Mouse (Mus musculus) heart, adult 8-10 months (tissue): ENCODE results near the gene Lrrc38. TPM values are rescaled to one million over a fixed set of nuclear protein-coding genes. Genes with fewer than 3 reads are reported as not detected.
"Not testable (repeated sequence)": the region's sequence is repeated elsewhere in the genome, so short reads cannot be mapped to it uniquely, and the experiment has no call there.

Experiments used
- DNase-seq: peaks from one replicate; pipeline ENCODE4 v3.0.0; 2022; ENCODE audit warnings: low spot score
- total RNA-seq, 4 experiments: library from RNA; stranded (reverse); gene quantifications; 2 replicates each; pipeline ENCODE4 v1.2.4; 2022

Lrrc38 gene
- total RNA-seq = under 1 TPM in 1 of 4 experiments, not detected in 3; 0.14 TPM

GRCm38 (mm10) chr4:143349484-143349906 lies at the start of gene Lrrc38:
TSS of gene Lrrc38 (plus strand) at chr4:143349757.
- DNase-seq = no peak

- no peak for DNase-seq
Observed at GRCm38 (mm10) chr4:143300113-143300688, 49.4 kb upstream of the Lrrc38 start.

DNA sequence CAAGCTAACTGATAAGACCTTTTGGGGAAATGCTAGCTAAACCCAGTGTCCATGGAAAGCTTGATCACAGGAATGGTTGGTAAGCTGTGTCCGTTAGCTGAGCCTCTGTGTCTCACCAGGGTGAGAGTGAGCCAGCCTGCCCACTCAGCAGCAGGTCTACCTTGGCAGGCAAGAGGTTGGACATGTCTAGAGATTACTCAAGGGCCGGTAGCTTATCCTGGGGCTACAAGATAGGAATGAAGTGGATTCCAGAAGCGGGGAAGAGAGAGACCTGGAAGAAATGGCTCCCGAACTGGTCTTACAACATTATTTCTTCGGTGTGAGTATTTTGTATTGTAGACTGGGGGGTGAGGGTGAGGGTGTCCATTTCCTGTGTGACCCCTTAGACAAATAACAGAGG lies 48.5 kb upstream of the Lrrc38 start:
- no peak for DNase-seq

- no peak for DNase-seq
Observed at GRCm38 (mm10) chr4:143301875-143302274, 47.7 kb upstream of the Lrrc38 start.

DNA sequence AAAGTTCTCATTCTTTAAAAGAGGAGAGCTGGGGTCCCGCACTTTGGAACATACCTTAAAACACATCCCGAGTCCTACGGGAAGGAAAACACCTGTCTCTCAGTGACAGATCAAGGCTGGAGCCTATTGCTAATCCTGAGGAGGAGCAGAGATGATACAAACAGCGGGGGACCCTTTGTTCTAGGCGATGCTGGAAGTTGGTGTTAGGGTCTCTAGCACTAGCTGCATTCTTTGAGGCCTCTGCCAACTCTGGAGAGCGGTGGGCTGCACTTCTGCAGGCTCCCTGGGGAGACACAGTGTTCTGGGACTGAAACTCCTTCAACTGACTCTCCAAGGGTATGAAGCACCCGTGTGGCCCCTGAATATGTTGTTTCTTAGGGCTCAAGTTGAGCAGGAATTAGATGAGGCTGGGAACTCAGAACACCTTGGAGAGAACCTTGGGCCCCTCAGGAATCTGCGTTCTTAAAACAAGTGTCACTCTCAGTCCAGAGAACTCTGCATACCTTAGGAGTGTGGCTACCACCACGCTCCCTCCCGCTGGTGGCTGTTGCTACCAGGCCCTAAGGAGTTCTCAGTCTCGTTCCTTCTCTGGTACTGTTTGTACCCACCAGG lies 47.2 kb upstream of the Lrrc38 start:
- no peak for DNase-seq

GRCm38 (mm10) chr4:143305031-143305430 lies 44.5 kb upstream of the Lrrc38 start:
- no peak for DNase-seq

- no peak for DNase-seq
Observed at GRCm38 (mm10) chr4:143305987-143306772, 43.4 kb upstream of the Lrrc38 start.

GRCm38 (mm10) chr4:143311341-143311740 lies 38.2 kb upstream of the Lrrc38 start:
- no peak for DNase-seq

DNA sequence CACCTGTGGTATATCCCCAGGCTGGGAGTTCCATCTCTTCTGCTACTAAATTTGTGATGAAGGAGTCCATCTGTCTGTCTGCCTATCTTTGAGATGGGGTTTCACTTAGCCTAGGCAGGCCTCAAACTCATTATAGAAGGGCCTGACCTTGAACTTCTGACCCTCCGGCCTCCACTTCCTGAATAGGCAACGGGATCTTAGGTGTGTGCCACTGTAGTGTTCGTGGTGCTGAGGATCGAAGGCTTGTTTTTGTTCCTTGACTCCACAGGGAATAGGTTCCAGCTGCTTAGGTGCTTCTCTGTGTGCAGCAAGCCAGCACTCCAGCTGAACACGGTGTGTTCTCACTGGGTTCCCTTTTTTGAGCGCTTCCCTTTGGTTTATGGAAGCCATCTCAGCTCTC lies 36.3 kb upstream of the Lrrc38 start:
- no peak for DNase-seq

- DNase-seq = no peak
Observed at GRCm38 (mm10) chr4:143324176-143324924, 25.2 kb upstream of the Lrrc38 start.

DNA sequence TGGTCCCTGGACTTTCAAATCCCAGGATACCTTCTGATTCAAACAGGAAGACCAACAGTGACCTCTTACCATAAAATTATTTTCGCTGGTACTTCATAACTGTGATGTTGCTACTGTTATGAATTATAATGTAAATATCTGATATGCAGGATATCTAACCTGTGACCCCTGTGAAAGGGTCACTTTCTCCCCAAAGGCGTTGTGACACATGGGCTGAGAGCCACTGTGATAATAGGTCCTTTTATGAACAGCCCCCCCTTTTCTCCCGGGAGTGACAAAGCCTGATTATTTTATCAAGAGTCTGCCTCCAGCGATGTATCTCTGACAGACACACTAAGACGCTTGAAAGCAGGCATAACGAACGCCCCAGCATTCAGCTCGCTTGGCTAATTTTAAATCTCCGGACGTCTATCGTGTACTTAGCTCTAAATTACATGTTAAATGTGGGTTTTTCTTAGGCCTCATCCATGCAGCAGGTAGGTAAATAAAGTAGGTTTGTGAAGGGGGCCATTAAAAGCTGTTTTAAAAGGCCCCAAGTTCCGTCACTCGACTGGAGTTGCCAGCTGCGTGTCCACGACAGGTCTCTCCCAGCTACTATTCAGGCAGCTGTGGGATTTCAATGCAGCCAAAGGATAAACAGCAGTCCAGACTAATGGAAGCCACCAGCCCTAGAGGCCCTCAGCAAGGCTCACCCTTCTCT lies 24.5 kb upstream of the Lrrc38 start:
- DNase-seq = no peak

GRCm38 (mm10) chr4:143325625-143325941 lies 24.0 kb upstream of the Lrrc38 start:
- DNase-seq = peak; percentile 48

DNA sequence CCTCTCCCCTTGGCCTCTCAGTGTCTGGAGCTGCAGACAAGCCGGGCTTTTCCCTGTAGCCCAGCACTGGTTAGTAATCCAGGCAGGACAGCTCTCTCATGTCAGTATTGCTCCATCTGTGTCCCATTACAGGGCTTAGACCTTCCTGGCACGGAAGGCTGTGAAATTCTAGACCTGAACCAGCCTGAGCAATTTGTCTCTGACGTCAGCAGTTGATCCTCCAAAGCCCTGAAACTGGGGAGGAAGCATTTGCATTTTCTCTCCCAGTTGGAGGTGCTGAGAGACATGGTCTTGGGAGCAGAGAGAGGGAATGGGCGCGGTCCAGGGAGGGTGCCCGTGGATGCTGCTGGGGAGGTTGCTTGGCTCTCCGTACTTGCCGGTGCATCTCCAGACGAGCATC lies 19.0 kb upstream of the Lrrc38 start:
- no peak for DNase-seq

DNA sequence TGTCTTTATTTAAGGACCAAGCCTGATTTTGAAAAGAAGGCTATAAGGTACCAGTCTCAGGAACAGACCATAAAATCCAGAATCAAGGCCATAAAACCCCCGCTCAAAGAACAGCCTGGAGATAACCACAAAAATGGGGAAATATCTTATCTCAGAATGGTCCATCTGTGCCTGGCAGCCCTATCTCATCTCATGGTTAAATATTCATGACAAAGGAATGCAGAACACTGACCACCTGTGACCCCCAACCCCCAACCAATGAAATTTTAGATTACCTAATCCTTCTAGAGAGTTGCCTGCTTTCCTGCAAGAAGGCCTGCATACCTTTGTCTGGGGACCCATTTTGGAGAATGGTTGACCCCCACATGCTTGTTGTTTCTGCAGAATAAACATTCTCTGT lies 17.8 kb upstream of the Lrrc38 start:
- no peak for DNase-seq

DNA sequence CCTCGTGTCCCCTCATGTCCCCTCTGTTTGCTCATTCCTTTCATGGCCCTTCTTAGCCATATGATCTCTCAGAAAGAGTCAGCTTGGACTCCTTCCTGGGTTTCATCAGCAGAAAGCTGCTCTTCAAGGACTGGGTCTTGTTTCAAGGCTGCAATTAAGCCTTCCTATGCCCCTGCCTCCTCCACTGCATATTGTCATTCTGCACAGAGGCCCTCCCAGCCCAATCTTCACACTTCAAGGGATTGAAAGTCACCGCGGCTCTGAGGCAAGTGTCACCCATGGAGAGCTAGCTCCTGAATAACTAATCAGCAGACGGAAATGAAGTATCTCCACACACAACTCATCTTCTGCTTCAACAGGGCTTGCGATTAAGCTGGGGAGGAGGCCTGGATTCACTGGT lies 15.4 kb upstream of the Lrrc38 start:
- no peak for DNase-seq

GRCm38 (mm10) chr4:143334995-143335394 lies 14.6 kb upstream of the Lrrc38 start:
- DNase-seq = peak; percentile 24

- no peak for DNase-seq
Observed at GRCm38 (mm10) chr4:143336096-143336495, 13.5 kb upstream of the Lrrc38 start.

- DNase-seq = no peak
Observed at GRCm38 (mm10) chr4:143339808-143340207, 9.7 kb upstream of the Lrrc38 start.

DNA sequence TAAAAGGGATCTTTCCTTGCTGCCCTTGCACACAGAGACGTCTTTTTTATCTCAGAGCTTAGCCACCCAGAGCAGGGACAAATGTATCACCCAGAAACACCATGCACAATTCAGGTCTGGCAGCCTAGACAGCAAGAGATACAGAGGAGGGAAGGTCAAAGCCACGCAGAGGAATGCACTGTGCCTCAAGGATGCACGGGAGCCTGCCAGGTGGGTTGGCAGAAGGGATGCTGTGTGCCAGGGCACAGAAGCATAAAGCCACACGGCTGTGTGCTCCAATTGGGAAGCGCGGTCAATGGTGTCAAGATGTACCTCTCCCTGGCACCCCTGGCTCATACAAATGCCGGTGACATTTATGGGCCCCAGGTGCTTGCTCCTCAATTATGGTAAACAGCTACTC lies 8.1 kb upstream of the Lrrc38 start:
- no peak for DNase-seq

DNA sequence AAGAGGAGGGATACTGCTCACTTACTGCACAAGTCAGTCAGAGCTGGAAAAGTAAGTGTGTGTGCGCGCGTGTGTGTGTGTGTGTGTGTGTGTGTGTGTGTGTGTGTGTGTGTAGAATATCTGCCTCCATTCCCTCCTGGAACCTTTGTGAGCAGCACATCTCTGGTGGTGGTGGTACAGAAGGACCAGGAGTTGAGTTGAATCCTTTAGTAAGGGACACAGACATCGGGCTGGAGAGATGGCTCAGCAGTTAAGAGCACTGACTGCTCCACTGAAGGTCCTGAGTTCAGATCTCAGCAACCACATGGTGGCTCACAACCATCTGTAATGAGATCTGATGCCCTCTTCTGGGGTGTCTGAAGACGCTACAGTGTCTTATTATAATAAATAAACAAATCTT lies 4.1 kb upstream of the Lrrc38 start:
- not testable (repeated sequence) for DNase-seq

DNA sequence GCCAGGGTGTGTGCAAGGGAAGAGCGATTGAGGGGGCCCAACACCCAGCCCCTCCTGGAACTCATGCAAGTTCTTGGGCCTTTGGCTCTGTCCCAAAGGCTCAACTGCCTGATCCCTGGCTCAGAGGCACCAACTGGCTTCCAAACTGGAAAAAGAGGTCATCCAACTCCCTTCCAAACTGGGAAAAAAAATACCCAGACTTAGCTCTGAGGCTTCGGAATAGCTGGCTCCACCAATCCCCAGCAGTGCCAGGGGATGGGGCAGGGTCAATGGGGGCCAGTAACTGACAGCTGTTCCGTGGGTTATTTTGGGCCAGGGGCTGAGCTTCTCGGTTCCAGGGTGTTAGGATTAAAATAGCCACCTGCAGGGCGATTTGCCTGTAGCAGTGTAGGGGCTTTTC lies 879 bp upstream of the Lrrc38 start:
- DNase-seq = no peak
